Mouse (Mus musculus): ENCODE measurements around the gene Baiap2l1. TPM values are rescaled to one million over a fixed set of nuclear protein-coding genes. Genes with fewer than 3 reads are reported as not detected.
"Not testable (repeated sequence)": the region's sequence is repeated elsewhere in the genome, so short reads cannot be mapped to it uniquely, and the experiment has no call there.

Baiap2l1 gene
- polyA plus RNA-seq, 1 experiment from 2014 or later = 9.4 TPM

DNA sequence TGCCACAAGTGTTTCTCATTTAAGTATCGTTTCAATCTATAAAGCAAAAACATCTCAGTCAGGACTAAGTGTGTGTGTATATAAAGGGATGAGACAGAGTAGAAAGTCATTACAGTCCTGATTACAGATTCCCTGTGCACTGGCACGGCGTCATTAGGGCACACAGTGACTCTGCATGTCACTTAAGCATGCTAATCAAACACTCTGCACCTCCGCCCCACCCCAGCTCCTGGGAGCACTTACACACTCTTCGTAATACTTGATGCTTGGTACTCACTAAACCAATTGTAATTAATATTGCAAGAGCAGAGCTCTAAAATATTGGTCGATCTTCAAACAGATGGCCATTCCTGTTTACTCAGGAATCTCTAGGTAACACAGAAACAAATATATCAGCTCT lies 22.6 kb downstream of the Baiap2l1 start:
- 77% methylated on average over 6 of the region's 6 CpGs for WGBS
- not testable (repeated sequence) for H3K27ac ChIP-seq; H3K4me3 ChIP-seq; H3K4me1 ChIP-seq; H3K36me3 ChIP-seq; DNase-seq (ENCODE audit: low spot score); H3K27me3 ChIP-seq (ENCODE audit: insufficient read depth, poor library complexity, severe bottlenecking); H3K9me3 ChIP-seq

DNA sequence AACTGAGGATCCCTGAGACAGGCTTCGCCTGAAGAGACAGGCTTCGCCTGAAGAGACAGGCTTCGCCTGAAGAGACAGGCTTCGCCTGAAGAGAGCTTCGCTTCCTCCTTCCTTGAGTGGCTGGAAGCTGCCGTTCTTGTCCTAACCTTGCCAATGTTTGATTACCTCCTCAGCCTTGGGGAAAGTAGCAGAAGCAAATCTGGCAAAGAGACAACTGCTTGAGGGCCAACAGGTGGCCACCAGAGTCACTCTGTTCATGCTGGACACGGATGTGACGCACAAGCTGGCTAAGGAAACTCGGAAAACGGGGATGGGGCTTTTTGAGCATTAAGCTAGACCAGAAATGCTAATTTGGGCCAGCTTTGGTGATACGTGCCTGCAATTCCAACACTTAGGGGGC lies 23.9 kb downstream of the Baiap2l1 start:
- whole genome bisulfite sequencing = 89% methylated on average over 11 of the region's 11 CpGs
- H3K27ac ChIP-seq = no peak overlapping the region
- DNase-seq (ENCODE audit: low spot score) = no peak
- no peaks in the 10 kb centered on the region for H3K27me3 ChIP-seq (ENCODE audit: insufficient read depth, poor library complexity, severe bottlenecking)
- H3K4me1 ChIP-seq = peaks cover 5% of the 10 kb centered on the region; the same call in 1 of the 2 replicates
- H3K9me3 ChIP-seq = no peaks in the 10 kb centered on the region
- no peaks in the 10 kb centered on the region for H3K36me3 ChIP-seq
- H3K4me3 ChIP-seq = no peak overlapping the region

DNA sequence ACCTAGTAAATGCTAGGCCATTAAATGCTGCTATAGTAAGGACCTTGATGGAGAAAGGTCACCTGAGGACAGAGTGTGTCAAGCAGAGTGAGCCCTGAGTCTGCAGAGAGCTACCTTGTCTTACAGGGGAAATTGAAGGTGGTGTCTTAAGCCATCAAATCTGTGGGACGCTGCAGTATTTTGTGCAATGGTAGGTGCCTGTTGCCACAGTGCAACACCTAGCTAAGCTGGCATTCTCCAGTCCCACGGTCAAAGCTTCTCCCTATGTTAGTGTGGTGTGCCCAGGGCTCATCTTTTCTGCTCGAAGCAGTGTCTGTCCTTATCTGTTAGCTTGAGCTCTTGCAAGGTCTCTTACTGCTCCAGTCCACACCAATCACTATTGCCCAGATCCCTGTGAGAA lies 35.2 kb downstream of the Baiap2l1 start:
- Histone ChIP-seq H3K36me3 (no peaks in the 10 kb centered on the region), H3K4me3 (no peak overlapping the region), H3K4me1 (peaks cover 31% of the 10 kb centered on the region), H3K27ac (no peak overlapping the region), H3K9me3 (no peaks in the 10 kb centered on the region), H3K27me3 (ENCODE audit: insufficient read depth, poor library complexity, severe bottlenecking) (no peaks in the 10 kb centered on the region)
- 72% methylated on average over 3 of the region's 3 CpGs for WGBS
- DNase-seq (ENCODE audit: low spot score) = no peak

DNA sequence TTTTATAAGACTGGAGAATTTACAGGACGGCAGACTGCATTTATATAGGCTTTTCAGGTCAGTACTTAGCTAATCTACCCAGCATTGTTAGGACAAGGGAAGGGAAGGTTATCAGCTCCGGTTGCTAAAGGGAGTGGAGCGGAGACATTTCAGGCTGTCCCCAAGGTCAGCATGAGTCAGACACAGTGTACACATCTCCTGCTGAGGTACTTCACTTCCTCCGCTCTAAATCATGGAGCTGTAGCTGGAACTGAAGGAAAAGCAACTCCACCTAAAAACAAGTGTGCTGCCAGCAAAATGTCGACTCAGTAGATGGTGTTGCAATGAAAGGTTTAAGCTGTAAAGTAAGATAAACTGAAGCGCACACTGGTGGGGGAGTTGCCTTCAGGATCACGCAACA lies 36.2 kb downstream of the Baiap2l1 start:
- H3K27me3 ChIP-seq (ENCODE audit: insufficient read depth, poor library complexity, severe bottlenecking) = no peaks in the 10 kb centered on the region
- H3K4me1 ChIP-seq = peaks cover 32% of the 10 kb centered on the region
- no peaks in the 10 kb centered on the region for H3K9me3 ChIP-seq
- no peak overlapping the region for H3K4me3 ChIP-seq
- WGBS = 29% methylated on average over 7 of the region's 7 CpGs
- H3K36me3 ChIP-seq = no peaks in the 10 kb centered on the region
- DNase-seq (ENCODE audit: low spot score) = no peak
- H3K27ac ChIP-seq = peak overlapping the region; percentile 73

DNA sequence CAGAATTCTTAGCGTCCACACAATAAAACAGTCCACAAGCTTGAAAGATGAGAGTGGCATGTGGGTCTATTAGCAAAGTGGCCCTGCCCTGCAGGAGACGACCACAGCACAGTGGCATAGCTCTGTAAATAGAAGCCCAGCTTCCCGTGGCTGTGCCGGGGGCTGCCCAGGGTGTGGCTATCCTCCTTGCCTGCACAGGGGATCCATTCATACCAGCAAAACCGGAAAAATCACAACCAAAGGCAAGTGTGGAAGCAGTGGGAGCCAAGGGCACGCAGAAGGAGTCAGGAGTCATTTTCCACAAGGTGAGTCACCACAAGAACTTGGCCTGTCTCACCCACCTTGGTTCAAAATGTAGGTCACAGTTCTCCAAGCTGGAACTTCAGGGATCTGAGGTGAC lies 39.6 kb downstream of the Baiap2l1 start:
- Histone ChIP-seq H3K27me3 (ENCODE audit: insufficient read depth, poor library complexity, severe bottlenecking) (no peaks in the 10 kb centered on the region), H3K27ac (peak overlapping the region; percentile 60), H3K9me3 (no peaks in the 10 kb centered on the region), H3K4me3 (no peak overlapping the region), H3K4me1 (peaks cover 54% of the 10 kb centered on the region), H3K36me3 (peaks cover 5% of the 10 kb centered on the region; the same call in 1 of the 2 replicates)
- 53% methylated on average over 6 of the region's 6 CpGs for WGBS
- no peak for DNase-seq (ENCODE audit: low spot score)

DNA sequence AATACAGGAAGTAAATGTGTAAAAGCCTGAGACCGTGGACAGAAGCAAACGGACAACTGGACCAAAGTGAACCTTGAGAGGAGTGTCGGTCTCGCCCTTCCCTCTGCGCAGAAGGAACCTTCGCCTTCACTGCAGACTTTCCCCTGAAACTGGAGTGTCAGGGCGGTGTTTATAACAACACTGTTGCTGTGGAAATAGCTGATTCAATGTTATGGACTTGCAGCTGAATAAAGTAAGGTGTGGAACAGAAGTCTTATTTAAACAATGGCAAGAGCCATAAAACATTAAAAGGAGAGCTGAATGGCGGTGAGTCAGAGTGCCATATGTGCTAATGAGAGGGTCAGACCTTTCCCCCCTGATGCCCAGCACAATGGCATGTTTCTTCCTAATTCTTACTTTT lies 40.5 kb downstream of the Baiap2l1 start:
- H3K4me1 ChIP-seq = peaks cover 50% of the 10 kb centered on the region
- peaks cover 5% of the 10 kb centered on the region; the same call in 1 of the 2 replicates for H3K36me3 ChIP-seq
- 91% methylated on average over 8 of the region's 8 CpGs for WGBS
- H3K9me3 ChIP-seq = no peaks in the 10 kb centered on the region
- no peak overlapping the region for H3K27ac ChIP-seq
- no peak for DNase-seq (ENCODE audit: low spot score)
- H3K4me3 ChIP-seq = no peak overlapping the region
- H3K27me3 ChIP-seq (ENCODE audit: insufficient read depth, poor library complexity, severe bottlenecking) = no peaks in the 10 kb centered on the region

DNA sequence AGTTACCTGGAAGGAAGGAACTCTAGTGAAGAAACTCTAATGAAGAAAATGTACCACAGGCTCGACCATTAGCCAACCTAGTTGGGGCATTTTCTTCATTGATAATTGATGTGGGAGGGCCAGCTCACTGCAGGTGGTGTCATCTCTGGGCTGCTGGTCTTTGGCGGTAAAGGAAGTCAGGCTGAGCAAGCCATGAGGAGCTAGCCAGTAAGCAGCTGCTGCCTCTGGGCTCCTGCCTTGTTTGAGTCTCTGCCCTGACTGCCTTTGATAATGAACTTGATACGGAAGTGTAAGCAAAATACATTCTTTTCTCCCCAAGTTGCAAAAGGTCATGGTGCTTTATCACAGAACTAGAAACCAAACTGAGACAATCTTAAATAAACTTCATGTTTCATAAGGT lies 41.5 kb downstream of the Baiap2l1 start:
- DNase-seq (ENCODE audit: low spot score) = no peak
- H3K4me3 ChIP-seq = no peak overlapping the region
- peaks cover 41% of the 10 kb centered on the region for H3K4me1 ChIP-seq
- no peaks in the 10 kb centered on the region for H3K9me3 ChIP-seq
- WGBS = 72% methylated on average over 3 of the region's 3 CpGs
- H3K36me3 ChIP-seq = peaks cover 5% of the 10 kb centered on the region; the same call in 1 of the 2 replicates
- H3K27me3 ChIP-seq (ENCODE audit: insufficient read depth, poor library complexity, severe bottlenecking) = no peaks in the 10 kb centered on the region
- H3K27ac ChIP-seq = no peak overlapping the region

DNA sequence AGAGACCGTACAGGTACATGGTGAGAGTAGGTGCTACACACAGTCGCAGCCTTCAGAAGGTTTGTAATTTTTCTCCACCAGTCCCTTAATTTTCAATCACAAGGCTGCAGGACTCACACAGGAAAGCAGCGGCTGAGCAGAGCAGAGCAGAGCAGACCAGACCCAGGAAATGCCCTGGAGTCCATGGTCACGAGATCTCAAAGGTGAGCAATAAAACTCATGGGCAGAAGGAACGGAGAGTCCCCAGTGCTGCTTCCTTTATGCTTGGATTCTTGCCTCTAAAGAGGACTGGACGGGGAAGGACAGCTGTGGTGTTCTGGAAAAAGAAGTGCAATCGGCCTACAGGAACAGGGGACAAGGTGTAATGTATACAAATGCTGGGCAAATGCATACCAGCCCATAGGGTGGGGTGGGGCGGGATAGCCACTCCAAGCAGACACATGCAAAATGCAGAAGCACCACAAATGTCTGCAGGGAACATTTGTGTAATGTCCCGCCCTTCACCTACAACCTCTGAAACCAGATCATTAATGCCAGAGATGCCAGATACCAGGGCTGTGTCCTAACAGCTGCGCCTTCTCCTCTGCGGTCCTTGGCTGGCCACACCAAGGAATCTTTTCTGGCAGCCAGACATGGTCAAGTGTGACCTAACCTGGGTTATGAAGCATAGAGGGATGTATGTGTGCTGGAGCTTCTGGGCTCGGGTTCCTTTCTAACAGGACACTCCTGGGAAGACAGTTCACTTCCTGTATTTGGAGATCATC lies 43.0 kb downstream of the Baiap2l1 start:
- Histone ChIP-seq H3K27ac (no peak overlapping the region), H3K27me3 (ENCODE audit: insufficient read depth, poor library complexity, severe bottlenecking) (no peaks in the 10 kb centered on the region), H3K36me3 (peaks cover 5% of the 10 kb centered on the region; the same call in 1 of the 2 replicates), H3K9me3 (no peaks in the 10 kb centered on the region), H3K4me3 (no peak overlapping the region), H3K4me1 (peaks cover 35% of the 10 kb centered on the region)
- no peak for DNase-seq (ENCODE audit: low spot score)
- WGBS = 85% methylated on average over 12 of the region's 12 CpGs

DNA sequence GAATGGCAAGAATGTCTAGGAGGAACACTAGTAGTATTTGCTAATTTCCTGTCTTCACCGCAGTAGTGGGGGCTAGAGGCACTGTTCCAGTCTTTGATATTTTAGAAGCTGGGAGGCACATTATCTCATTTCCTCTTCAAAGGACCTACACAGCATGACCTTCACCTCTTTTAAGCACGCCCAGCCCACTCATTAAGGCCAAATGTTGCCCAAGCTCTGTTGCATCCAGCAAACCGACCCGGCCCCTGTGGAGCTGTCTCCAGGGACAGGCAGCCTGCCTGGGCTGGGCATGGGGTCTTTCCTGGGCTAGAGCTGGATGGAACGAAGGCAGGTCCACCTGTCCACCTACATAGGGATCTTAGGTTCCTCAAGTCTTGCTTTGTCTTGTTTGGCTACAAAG lies 44.6 kb downstream of the Baiap2l1 start:
- Histone ChIP-seq H3K27ac (peak overlapping the region; percentile 73), H3K4me3 (no peak overlapping the region)

DNA sequence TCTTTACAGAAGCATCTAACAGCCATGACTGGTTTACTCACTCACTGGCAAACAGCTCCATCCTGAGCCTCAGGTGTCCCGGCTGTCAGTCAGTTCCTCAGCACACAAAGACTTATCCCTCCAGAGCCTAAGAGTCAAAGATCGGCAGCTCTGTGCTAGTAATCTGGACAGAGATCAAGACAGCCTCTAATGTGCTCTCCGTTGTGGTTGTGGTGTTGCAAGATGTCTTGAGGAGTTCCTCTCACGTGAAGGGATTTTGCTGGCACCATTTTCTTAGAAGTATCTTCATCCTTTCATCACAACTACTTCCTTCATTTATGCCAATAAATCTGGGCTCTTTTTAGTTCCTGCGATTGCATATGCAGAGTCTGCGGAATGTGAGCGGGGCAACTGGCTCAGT lies 45.7 kb downstream of the Baiap2l1 start:
- WGBS = 75% methylated on average over 7 of the region's 7 CpGs
- no peaks in the 10 kb centered on the region for H3K27me3 ChIP-seq (ENCODE audit: insufficient read depth, poor library complexity, severe bottlenecking)
- H3K9me3 ChIP-seq = no peaks in the 10 kb centered on the region
- DNase-seq (ENCODE audit: low spot score) = no peak
- peaks cover 5% of the 10 kb centered on the region; the same call in 1 of the 2 replicates for H3K36me3 ChIP-seq
- no peak overlapping the region for H3K4me3 ChIP-seq
- H3K27ac ChIP-seq = no peak overlapping the region
- H3K4me1 ChIP-seq = peaks cover 30% of the 10 kb centered on the region

More for the DNA sequence above, 44.6 kb downstream of the Baiap2l1 start:
- Histone ChIP-seq H3K27me3 (ENCODE audit: insufficient read depth, poor library complexity, severe bottlenecking) (no peaks in the 10 kb centered on the region), H3K36me3 (peaks cover 5% of the 10 kb centered on the region; the same call in 1 of the 2 replicates), H3K4me1 (peaks cover 36% of the 10 kb centered on the region), H3K9me3 (no peaks in the 10 kb centered on the region)
- 11% methylated on average over 5 of the region's 5 CpGs for WGBS
- no peak for DNase-seq (ENCODE audit: low spot score)

DNA sequence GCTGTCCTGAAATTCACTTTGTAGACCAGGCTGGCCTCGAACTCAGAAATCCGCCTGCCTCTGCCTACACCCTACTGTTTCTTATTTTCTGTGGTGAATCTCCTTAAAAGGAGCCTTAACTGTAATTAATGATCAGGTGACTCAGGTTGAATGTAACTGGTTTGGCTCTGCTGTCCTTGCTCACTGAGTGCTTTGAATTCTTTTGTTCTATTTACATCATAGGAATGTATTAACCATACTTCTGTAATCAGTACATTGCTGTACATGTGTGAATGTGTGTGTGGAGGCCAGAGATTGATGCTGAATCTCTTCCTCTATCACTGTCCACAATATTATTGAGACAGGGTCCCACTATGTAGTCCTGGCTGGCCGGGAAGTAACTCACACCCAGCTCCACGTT lies 49.0 kb downstream of the Baiap2l1 start:
- Histone ChIP-seq H3K4me3 (no peak overlapping the region), H3K27me3 (ENCODE audit: insufficient read depth, poor library complexity, severe bottlenecking) (no peaks in the 10 kb centered on the region), H3K27ac (peak overlapping the region; percentile 16; the same call in 1 of the 2 replicates), H3K36me3 (no peaks in the 10 kb centered on the region), H3K9me3 (no peaks in the 10 kb centered on the region), H3K4me1 (peaks cover 14% of the 10 kb centered on the region)
- WGBS = 70% methylated on average over 4 of the region's 4 CpGs
- DNase-seq (ENCODE audit: low spot score) = no peak

DNA sequence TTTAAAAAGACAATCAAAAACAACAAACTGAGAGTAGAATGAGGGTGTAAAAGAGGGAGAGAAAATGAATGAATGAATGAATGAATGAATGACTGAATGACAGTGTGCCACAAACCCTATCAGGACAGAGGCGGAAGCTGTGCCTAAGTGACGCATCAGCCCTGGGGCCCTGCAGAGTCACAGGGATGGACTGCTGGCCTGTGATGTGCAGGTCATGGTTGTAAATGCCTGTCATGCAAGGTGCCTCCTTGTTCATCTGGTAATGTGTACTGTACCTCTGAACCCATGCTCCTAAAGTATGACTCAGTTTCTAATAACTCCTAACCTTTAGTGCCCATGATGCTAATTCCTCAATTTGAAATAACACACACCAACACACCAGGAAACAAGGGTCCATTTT lies 54.8 kb downstream of the Baiap2l1 start:
- Histone ChIP-seq H3K27ac (no peak overlapping the region), H3K4me3 (no peak overlapping the region), H3K9me3 (no peaks in the 10 kb centered on the region), H3K36me3 (no peaks in the 10 kb centered on the region), H3K4me1 (no peaks in the 10 kb centered on the region), H3K27me3 (ENCODE audit: insufficient read depth, poor library complexity, severe bottlenecking) (no peaks in the 10 kb centered on the region)
- no peak for DNase-seq (ENCODE audit: low spot score)
- 89% methylated on average over 2 of the region's 2 CpGs for WGBS

DNA sequence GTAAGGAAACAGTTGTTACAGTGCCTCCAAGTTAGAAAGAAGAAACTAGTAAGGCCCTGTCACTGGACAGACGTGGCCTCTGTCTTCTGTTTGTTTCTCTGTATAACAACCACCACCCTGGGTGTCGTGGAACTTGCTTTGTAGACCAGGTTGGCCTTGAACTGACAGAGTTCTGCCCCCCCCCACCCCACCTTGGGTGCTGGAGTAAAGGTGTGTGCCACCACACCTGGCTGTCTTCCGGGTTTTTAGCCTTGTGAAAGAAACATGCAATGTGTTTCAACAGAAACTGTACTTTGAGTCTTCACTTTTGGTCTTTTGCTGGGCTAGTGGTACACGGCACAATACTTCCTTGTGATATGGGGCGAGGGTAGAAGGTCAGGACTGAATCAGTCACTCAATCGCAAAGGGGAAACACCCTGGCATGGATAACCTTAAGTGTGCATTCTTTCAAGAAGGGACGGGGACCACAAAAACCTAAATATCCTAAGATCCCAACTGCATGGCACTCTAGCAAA lies 61.8 kb downstream of the Baiap2l1 start:
- Histone ChIP-seq H3K27me3 (ENCODE audit: insufficient read depth, poor library complexity, severe bottlenecking) (no peaks in the 10 kb centered on the region), H3K4me1 (no peaks in the 10 kb centered on the region), H3K9me3 (no peaks in the 10 kb centered on the region), H3K27ac (no peak overlapping the region), H3K36me3 (no peaks in the 10 kb centered on the region), H3K4me3 (no peak overlapping the region)
- WGBS = 77% methylated on average over 7 of the region's 7 CpGs
- no peak for DNase-seq (ENCODE audit: low spot score)

Data from heart, embryonic 10.5 days (tissue).